Mouse (Mus musculus): ENCODE measurements around the gene Arid3a. TPM values are rescaled to one million over a fixed set of nuclear protein-coding genes. Genes with fewer than 3 reads are reported as not detected.

The Arid3a gene
- polyA plus RNA-seq, 1 experiment from 2014 or later, result 6.2 TPM

DNA sequence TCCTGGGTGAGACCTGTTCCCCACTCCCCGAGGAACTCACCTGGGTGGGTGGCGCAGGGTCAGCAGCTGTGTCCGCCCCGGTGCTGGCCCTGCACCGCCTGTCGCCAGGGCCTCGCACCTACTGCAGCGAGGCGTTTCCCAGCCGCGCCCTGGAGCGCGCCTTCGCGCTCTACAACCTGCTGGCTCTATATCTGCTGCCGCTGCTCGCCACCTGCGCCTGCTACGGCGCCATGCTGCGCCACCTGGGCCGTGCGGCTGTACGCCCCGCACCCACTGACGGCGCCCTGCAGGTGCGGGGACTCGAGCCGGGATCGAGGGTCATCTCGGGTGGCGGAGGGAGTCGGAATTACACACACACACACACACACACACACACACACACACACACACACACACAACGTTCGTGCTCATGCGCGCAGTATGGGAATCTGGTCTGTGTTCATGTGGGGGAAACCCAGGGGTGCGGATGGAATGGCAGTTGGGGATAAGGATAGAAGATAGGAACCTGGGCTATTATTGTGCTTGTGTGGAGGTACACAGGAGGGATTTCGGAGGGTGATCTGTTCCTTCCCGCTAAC is 5.8 kb upstream of the Arid3a start, which contains the start of gene R3hdm4:
Gene R3hdm4, minus strand, starts transcription at position 251 of the 578 bp plus-strand sequence.
- H3K9ac ChIP-seq (ENCODE audit: low read length), result peak within 1 kb of the TSS; percentile 20
- no peak for DNase-seq (ENCODE audit: low spot score, missing footprints)
- no peaks in the 10 kb centered on the region for H3K9me3 ChIP-seq (ENCODE audit: control insufficient read depth, low read length)
- H3K4me1 ChIP-seq (ENCODE audit: control insufficient read depth, insufficient read depth, low read length), result peaks cover 25% of the 10 kb centered on the region
- peak within 1 kb of the TSS; percentile 15 for H3K4me3 ChIP-seq (ENCODE audit: low read depth, low read length)
- no peak within 1 kb of the TSS for H3K27ac ChIP-seq (ENCODE audit: low read depth, low read length)
- peak within 1 kb of the TSS; percentile 28 for H3K4me2 ChIP-seq
- no peaks in the 10 kb centered on the region for H3K36me3 ChIP-seq (ENCODE audit: control insufficient read depth, insufficient read depth, low read length)
- peaks cover 62% of the 10 kb centered on the region for H3K27me3 ChIP-seq (ENCODE audit: control insufficient read depth, insufficient read depth, low read length)
- WGBS, result 4% methylated on average over 41 of the region's 41 CpGs
- ATAC-seq (ENCODE audit: low FRiP score), result no peak

DNA sequence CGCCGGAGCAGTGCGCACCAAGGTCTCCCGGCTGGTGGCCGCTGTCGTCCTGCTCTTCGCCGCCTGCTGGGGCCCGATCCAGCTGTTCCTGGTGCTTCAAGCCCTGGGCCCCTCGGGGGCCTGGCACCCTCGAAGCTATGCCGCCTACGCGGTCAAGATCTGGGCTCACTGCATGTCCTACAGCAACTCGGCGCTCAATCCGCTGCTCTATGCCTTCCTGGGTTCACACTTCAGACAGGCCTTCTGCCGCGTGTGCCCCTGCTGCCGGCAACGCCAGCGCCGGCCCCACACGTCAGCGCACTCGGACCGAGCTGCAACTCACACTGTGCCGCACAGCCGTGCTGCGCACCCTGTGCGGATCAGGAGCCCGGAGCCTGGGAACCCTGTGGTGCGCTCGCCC is 5.3 kb upstream of the Arid3a start:
- ATAC-seq (ENCODE audit: low FRiP score) (no peak), DNase-seq (ENCODE audit: low spot score, missing footprints) (no peak)
- Histone ChIP-seq H3K9ac (ENCODE audit: low read length) (peak overlapping the region; percentile 20; the same call in 1 of the 2 replicates), H3K27me3 (ENCODE audit: control insufficient read depth, insufficient read depth, low read length) (peaks cover 64% of the 10 kb centered on the region), H3K4me1 (ENCODE audit: control insufficient read depth, insufficient read depth, low read length) (peaks cover 28% of the 10 kb centered on the region), H3K36me3 (ENCODE audit: control insufficient read depth, insufficient read depth, low read length) (no peaks in the 10 kb centered on the region), H3K4me3 (ENCODE audit: low read depth, low read length) (peak overlapping the region; percentile 15), H3K27ac (ENCODE audit: low read depth, low read length) (no peak overlapping the region), H3K9me3 (ENCODE audit: control insufficient read depth, low read length) (no peaks in the 10 kb centered on the region), H3K4me2 (peak overlapping the region; percentile 28)
- 3% methylated on average over 34 of the region's 34 CpGs for WGBS

DNA sequence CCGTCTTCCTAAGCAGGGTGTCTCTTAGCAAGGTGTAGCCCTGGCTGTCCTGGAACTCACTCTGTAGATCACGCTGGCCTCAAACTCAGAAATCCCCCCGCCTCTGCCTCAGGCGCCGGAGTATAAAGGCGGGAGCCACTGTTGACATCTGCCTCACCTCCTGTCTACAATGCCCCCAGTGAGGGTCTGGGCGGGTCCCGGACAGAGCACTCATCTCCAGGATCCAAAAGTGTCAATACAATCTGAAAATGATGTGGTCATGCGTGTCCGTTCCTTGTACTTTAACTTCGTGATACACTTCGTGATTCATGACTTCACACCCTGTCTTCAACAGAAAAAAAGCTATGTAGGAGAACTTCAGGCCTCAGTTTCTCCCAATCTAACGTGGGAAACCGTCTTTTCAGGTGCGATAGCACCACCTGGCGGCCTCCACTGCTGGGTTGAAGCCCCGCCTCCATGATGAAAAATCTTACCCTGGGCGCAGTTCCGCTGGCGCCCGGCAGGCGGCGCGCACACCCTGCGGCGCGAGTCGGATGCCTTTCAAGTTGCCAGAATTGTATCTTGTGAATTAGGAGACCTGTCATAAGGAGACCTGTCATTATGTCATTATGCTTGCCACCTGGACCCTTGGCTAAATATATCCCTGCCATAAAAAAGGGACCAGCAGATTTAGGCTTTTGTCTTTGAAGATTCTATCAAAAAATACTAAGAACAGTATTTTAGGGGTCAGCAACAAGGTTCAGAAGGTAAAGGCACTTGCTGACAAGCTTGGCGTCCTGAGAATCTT is 1.7 kb upstream of the Arid3a start:
- Histone ChIP-seq H3K36me3 (ENCODE audit: control insufficient read depth, insufficient read depth, low read length) (no peaks in the 10 kb centered on the region), H3K27me3 (ENCODE audit: control insufficient read depth, insufficient read depth, low read length) (peaks cover 34% of the 10 kb centered on the region), H3K4me1 (ENCODE audit: control insufficient read depth, insufficient read depth, low read length) (peaks cover 33% of the 10 kb centered on the region), H3K4me2 (no peak overlapping the region), H3K9me3 (ENCODE audit: control insufficient read depth, low read length) (no peaks in the 10 kb centered on the region), H3K27ac (ENCODE audit: low read depth, low read length) (no peak overlapping the region), H3K4me3 (ENCODE audit: low read depth, low read length) (no peak overlapping the region), H3K9ac (ENCODE audit: low read length) (no peak overlapping the region)
- DNase-seq (ENCODE audit: low spot score, missing footprints) (peak; percentile 99), ATAC-seq (ENCODE audit: low FRiP score) (0 out of 2 replicates have a peak, but pooled peaks have one; percentile 4)
- WGBS, result 11% methylated on average over 29 of the region's 29 CpGs

DNA sequence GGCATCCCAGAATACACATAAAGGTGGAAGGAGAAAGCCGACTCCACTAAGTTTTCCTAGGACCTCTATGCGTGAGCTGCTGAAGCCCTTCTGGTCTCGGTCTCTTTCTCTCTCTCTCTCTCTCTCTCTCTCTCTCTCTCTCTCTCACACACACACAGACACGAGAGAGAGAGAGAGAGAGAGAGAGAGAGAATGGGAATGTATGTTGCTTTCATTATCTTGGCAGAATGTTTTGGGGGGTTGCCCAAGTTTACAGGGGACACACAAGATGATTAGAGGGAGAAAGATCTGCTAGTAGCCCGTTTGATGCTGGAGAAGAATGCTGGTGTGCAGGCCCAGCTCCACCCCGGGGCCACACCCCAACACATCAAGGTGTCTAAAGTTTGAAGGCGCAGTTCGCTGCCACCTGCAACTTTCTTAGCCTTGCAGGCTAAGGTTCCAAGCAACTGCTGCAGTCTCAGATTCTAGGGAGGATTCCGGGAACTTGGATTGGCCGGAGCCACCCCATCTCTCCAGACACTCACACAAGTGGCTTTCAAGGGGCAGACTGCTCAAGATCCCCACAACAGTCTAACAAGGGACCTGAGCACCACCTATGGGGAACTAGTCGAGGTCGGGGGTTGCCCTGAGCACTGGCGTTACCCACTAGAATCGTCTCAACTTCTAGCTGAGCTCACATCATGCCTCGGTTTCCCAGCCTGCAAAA is 905 bp upstream of the Arid3a start:
- peak overlapping the region; percentile 89 for H3K4me3 ChIP-seq (ENCODE audit: low read depth, low read length)
- H3K9ac ChIP-seq (ENCODE audit: low read length), result peak overlapping the region; percentile 82
- peak overlapping the region; percentile 86 for H3K4me2 ChIP-seq
- no peaks in the 10 kb centered on the region for H3K9me3 ChIP-seq (ENCODE audit: control insufficient read depth, low read length)
- ATAC-seq (ENCODE audit: low FRiP score) (no peak), DNase-seq (ENCODE audit: low spot score, missing footprints) (peak; percentile 89)
- H3K27ac ChIP-seq (ENCODE audit: low read depth, low read length), result peak overlapping the region; percentile 25; the same call in 1 of the 2 replicates
- peaks cover 27% of the 10 kb centered on the region for H3K4me1 ChIP-seq (ENCODE audit: control insufficient read depth, insufficient read depth, low read length)
- peaks cover 27% of the 10 kb centered on the region for H3K27me3 ChIP-seq (ENCODE audit: control insufficient read depth, insufficient read depth, low read length)
- no peaks in the 10 kb centered on the region for H3K36me3 ChIP-seq (ENCODE audit: control insufficient read depth, insufficient read depth, low read length)
- WGBS, result 17% methylated on average over 14 of the region's 15 CpGs

DNA sequence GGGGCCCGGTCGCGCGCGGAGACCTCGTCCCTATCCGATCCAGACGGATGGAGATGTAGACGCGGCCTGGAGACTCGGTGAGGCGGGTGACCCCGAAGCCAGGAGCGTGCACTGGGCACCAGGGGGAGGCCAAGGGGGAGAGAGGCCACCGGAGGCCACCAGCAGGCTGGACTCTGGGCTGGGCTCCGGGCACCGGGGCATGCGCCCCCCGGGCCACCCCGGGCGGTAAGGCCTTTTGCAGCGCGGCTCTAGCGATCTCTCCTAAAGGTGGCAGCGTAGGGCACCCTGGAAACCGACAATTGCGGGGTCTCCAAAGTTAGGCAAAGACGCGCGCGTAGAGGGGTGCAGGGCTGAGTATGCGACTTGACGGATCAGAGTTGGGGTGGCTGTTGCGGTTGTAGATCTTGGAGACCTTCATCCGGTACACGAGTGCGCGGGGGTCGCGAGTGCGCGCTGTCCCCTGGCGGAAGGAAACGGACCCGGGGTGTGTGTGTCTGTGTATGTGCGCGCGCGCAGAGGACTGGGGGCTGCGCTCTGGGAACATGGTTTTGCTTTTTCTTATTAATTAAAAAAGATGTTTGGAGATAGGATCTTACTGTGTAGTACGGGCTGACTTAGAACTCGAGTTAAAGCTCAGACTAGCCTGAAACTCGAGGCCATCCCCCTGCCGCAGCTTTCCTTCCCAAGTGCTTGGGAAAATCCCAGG is 634 bp downstream of the Arid3a start:
- ATAC-seq (ENCODE audit: low FRiP score) (peak; percentile 49), DNase-seq (ENCODE audit: low spot score, missing footprints) (peak; percentile 98)
- peaks cover 11% of the 10 kb centered on the region for H3K27me3 ChIP-seq (ENCODE audit: control insufficient read depth, insufficient read depth, low read length)
- peak overlapping the region; percentile 89 for H3K4me3 ChIP-seq (ENCODE audit: low read depth, low read length)
- 0% methylated on average over 54 of the region's 54 CpGs for whole genome bisulfite sequencing
- H3K9ac ChIP-seq (ENCODE audit: low read length), result peak overlapping the region; percentile 82
- no peaks in the 10 kb centered on the region for H3K9me3 ChIP-seq (ENCODE audit: control insufficient read depth, low read length)
- H3K27ac ChIP-seq (ENCODE audit: low read depth, low read length), result peak overlapping the region; percentile 27
- H3K36me3 ChIP-seq (ENCODE audit: control insufficient read depth, insufficient read depth, low read length), result no peaks in the 10 kb centered on the region
- peaks cover 22% of the 10 kb centered on the region for H3K4me1 ChIP-seq (ENCODE audit: control insufficient read depth, insufficient read depth, low read length)
- peak overlapping the region; percentile 86 for H3K4me2 ChIP-seq

DNA sequence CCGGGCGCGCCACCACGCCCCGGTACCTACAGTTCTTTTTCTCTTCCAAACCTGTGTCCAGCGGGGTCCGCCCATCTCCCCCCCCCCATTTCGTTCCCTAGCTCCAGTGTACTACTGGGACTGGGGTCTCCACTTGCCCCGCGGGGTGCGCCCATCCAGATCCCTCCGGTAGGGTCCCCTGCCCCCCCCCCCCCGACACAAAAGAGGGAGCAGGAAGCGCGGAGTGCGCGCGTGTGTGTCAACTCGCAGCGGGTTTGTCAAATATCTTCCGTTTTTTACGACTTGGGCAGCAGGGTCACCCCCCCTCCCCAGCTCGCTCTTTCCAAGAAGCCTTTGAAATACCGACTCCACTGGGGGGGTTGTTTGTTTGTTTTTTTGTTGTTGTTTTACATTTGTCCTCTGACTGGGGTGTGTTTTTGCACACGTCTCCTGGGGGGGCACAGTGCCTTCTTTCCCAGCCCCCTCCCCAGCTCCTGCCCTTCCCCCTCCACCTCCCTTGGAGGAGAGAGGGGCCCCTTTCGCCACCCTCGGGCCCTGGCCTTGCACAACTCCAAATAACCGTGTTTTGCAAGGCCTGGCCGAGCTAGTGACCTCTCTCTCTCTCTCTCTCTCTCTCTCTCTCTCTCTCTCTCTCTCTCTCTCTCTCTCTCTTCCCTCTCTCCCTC is 1.3 kb downstream of the Arid3a start:
- peak overlapping the region; percentile 86 for H3K4me2 ChIP-seq
- H3K36me3 ChIP-seq (ENCODE audit: control insufficient read depth, insufficient read depth, low read length), result no peaks in the 10 kb centered on the region
- DNase-seq (ENCODE audit: low spot score, missing footprints), result no peak
- H3K4me1 ChIP-seq (ENCODE audit: control insufficient read depth, insufficient read depth, low read length), result peaks cover 28% of the 10 kb centered on the region
- H3K27ac ChIP-seq (ENCODE audit: low read depth, low read length), result peak overlapping the region; percentile 27
- H3K9me3 ChIP-seq (ENCODE audit: control insufficient read depth, low read length), result no peaks in the 10 kb centered on the region
- H3K9ac ChIP-seq (ENCODE audit: low read length), result peak overlapping the region; percentile 82
- peaks cover 5% of the 10 kb centered on the region for H3K27me3 ChIP-seq (ENCODE audit: control insufficient read depth, insufficient read depth, low read length)
- WGBS, result under 1% methylated on average over 28 of the region's 29 CpGs
- ATAC-seq (ENCODE audit: low FRiP score), result 0 out of 2 replicates have a peak, but pooled peaks have one; percentile 12
- H3K4me3 ChIP-seq (ENCODE audit: low read depth, low read length), result peak overlapping the region; percentile 89

DNA sequence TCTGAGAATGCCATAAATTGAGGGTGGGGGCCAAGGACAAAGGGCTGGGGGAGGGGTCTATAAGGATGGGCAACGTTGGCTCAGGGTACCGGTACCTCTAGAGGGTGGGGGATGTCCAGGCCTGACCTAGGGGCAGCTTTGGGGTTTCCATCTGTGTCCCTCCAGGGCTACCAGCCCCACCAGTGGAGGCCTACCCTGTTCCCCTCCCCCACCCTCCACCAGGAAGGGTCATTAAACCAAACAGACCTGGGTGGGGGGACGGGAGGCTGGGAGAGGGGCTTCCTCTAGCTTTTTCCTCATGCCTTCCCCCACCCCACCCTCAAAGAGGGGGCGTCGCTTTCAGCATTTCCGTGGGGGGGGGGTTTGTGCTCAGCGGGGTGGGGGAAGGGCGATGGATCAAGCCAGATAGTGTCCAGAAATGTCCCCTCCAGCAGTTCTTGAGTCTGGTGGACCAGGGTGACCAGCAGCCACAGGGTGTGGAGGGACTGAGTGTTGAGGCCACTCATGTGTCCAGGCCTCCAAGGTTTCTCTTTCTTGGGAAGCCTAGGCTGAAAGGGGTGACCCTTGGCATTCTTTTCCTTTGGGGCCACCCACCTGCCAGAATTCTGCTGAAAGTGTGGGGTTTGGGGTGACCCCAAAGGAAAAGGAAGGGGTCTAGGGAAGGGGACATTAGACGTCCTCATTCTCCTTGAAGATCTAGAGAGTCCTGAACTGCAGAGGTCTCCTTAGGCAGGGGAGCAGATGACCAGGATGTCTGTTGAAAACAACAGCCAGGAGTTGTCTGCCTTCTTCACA is 2.3 kb downstream of the Arid3a start:
- 31% methylated on average over 9 of the region's 9 CpGs for WGBS
- Histone ChIP-seq H3K9me3 (ENCODE audit: control insufficient read depth, low read length) (no peaks in the 10 kb centered on the region), H3K27ac (ENCODE audit: low read depth, low read length) (peak overlapping the region; percentile 36), H3K4me2 (peak overlapping the region; percentile 86), H3K27me3 (ENCODE audit: control insufficient read depth, insufficient read depth, low read length) (peaks cover 4% of the 10 kb centered on the region), H3K36me3 (ENCODE audit: control insufficient read depth, insufficient read depth, low read length) (no peaks in the 10 kb centered on the region), H3K9ac (ENCODE audit: low read length) (peak overlapping the region; percentile 55), H3K4me1 (ENCODE audit: control insufficient read depth, insufficient read depth, low read length) (peaks cover 36% of the 10 kb centered on the region), H3K4me3 (ENCODE audit: low read depth, low read length) (peak overlapping the region; percentile 89)
- ATAC-seq (ENCODE audit: low FRiP score) (no peak), DNase-seq (ENCODE audit: low spot score, missing footprints) (no peak)
